Mouse (Mus musculus) ES-E14 (cell line): ENCODE results near the gene Nckap1.

Experiments
- CHD2 ChIP-seq: IDR thresholded peaks from 2 replicates; pipeline ENCODE4 v1.6.1; 2014; ENCODE audit warnings: mild to moderate bottlenecking, low read depth, low read length, inconsistent platforms
- HCFC1 ChIP-seq: IDR thresholded peaks from 2 replicates; pipeline ENCODE4 v1.6.1; 2012; ENCODE audit warnings: low read length, inconsistent platforms, borderline replicate concordance; ENCODE audit not compliant: insufficient read depth
- MAFK ChIP-seq: IDR thresholded peaks from 2 replicates; pipeline ENCODE4 v1.6.1; 2014; ENCODE audit warnings: mild to moderate bottlenecking, low read depth, low read length, inconsistent platforms; ENCODE audit not compliant: insufficient read depth
- ZC3H11A ChIP-seq: IDR thresholded peaks from 2 replicates; pipeline ENCODE4 v1.6.1; 2012; ENCODE audit warnings: low read depth, mild to moderate bottlenecking, inconsistent platforms, low read length, borderline replicate concordance
- ZNF384 ChIP-seq: IDR thresholded peaks from 2 replicates; pipeline ENCODE4 v1.6.1; 2012; ENCODE audit warnings: low read depth, low read length, inconsistent platforms

- TF ChIP-seq ZNF384 (no peak), MAFK (no peak), ZC3H11A (no peak), HCFC1 (no peak), CHD2 (no peak)
Measured at GRCm38 (mm10) chr2:80594215-80594918, 13.2 kb upstream of the Nckap1 start.
